Mouse (Mus musculus) CH12.LX (cell line): ENCODE data around the gene Ackr2.

Experiments
- CTCF ChIP-seq, 2 experiments: IDR thresholded peaks in 1 of 2; conservative IDR thresholded peaks in 1 of 2; 2 replicates each; pipeline ENCODE4 v1.5.1; 2011 to 2012; ENCODE audit warnings: low read depth in 2 of 2, low read length in 2 of 2, improper control_type of control experiment in 1 of 2, inconsistent platforms in 1 of 2, mild to moderate bottlenecking in 1 of 2, moderate library complexity in 1 of 2
- POLR2A ChIP-seq: IDR thresholded peaks from 2 replicates; pipeline ENCODE4 v1.6.1; 2011; ENCODE audit warnings: low read depth, mild to moderate bottlenecking, improper control_type of control experiment, low read length
- ZKSCAN1 ChIP-seq: IDR thresholded peaks from 2 replicates; pipeline ENCODE4 v1.6.1; 2012; ENCODE audit warnings: low read depth, inconsistent platforms, low read length, improper control_type of control experiment, borderline replicate concordance

DNA sequence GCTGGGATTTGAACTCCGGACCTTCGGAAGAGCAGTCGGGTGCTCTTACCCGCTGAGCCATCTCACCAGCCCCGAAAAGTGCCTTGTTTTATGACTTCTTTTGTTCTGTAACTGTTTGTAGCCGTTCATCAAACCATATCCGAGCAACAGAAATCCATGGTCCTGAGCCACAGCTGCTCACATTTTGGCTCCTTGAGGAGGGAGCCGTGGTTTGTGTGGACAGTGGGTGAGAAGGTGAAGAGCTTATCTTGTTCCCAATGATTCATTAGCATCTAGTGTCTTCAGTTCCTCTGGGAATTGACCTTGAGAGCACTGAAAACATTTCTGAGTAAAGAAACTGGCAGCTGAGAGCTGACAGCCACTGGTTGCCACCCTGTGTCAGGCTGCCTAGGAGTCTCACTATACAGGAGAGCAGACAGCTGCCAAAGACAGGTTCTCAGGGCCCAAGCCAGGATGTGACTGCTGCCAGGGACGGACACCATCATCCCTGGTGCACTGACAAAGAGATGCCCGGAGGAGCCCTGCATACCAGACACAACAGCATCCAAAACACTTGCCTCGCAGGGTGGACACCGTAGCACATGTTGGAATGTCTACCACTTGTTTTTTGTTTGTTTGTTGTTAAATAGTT, 6.0 kb upstream of the Ackr2 start:
- TF ChIP-seq ZKSCAN1: no peak
- no peak for TF ChIP-seq CTCF (conservative IDR thresholded peaks at IDR 0.05 in 1 of 2, IDR thresholded peaks at IDR 0.05 in 1 of 2; ENCODE audit: low read depth in 2 of 2, low read length in 2 of 2)
- TF ChIP-seq POLR2A: no peak
